Mouse (Mus musculus) neural tube, embryonic 14.5 days (tissue): ENCODE data around the gene Fndc11. TPM values are rescaled to one million over a fixed set of nuclear protein-coding genes. Genes with fewer than 3 reads are reported as not detected.

ENCODE experiments used
- ATAC-seq: fragments of 200-750 bp; cut with Nextera tagmentation; 2 replicates; pipeline ENCODE4 v1.8.0; 2017; ENCODE audit warnings: low read depth, mild to moderate bottlenecking, moderate TSS enrichment, moderate library complexity
- H3K27ac ChIP-seq: fragments of 300-500 bp; sonication (generic); 2 replicates; pipeline ENCODE4 v1.5.1; 2014; ENCODE audit warnings: low read depth, mild to moderate bottlenecking, control low read depth, low read length, moderate library complexity, mixed read lengths
- H3K27me3 ChIP-seq: fragments of 300-500 bp; sonication (generic); 2 replicates; pipeline ENCODE4 v1.6.1; 2014; ENCODE audit warnings: low read length; ENCODE audit not compliant: control insufficient read depth, insufficient read depth
- H3K36me3 ChIP-seq: fragments of 300-500 bp; sonication (generic); 2 replicates; pipeline ENCODE4 v1.6.1; 2014; ENCODE audit warnings: low read length, mixed read lengths; ENCODE audit not compliant: control insufficient read depth, insufficient read depth
- H3K4me1 ChIP-seq: fragments of 300-500 bp; sonication (generic); 2 replicates; pipeline ENCODE4 v1.6.1; 2014; ENCODE audit warnings: low read length; ENCODE audit not compliant: control insufficient read depth, insufficient read depth
- H3K4me2 ChIP-seq: fragments of 300-500 bp; sonication (generic); 2 replicates; pipeline ENCODE4 v1.6.1; 2014; ENCODE audit warnings: mild to moderate bottlenecking, low read depth, low read length, control low read depth
- H3K4me3 ChIP-seq: fragments of 300-500 bp; sonication (generic); 2 replicates; pipeline ENCODE4 v1.5.1; 2014; ENCODE audit warnings: low read depth, low read length, control low read depth, mixed read lengths
- H3K9ac ChIP-seq: fragments of 300-500 bp; sonication (generic); replicated peaks from 2 replicates; pipeline ENCODE4 v1.6.1; 2014; ENCODE audit warnings: low read depth, mild to moderate bottlenecking, control low read depth, low read length, mixed read lengths
- H3K9me3 ChIP-seq: fragments of 300-500 bp; sonication (generic); 2 replicates; pipeline ENCODE4 v1.6.1; 2016; ENCODE audit warnings: low read length; ENCODE audit not compliant: control insufficient read depth
- WGBS: fragments of 180-500 bp; shearing (Covaris S2); extraction: QIAGEN DNeasy Blood & Tissue Kit; methylation state at CpG from one replicate; pipeline ENCODE4 v1.1.7; 2014; 5-methylcytosine and 5-hydroxymethylcytosine counted together
- polyA plus RNA-seq: library from polyadenylated mRNA; unstranded; fragments of >200 nt; fragmentation: Nextera tagmentation; extraction: Ambion mirVana; gene quantifications from 2 replicates; pipeline ENCODE4 v1.2.1, GENCODE M21; 2014

Gene Fndc11
- 0.23 TPM in 1 of 2 replicates, not detected in the other for polyA plus RNA-seq

DNA sequence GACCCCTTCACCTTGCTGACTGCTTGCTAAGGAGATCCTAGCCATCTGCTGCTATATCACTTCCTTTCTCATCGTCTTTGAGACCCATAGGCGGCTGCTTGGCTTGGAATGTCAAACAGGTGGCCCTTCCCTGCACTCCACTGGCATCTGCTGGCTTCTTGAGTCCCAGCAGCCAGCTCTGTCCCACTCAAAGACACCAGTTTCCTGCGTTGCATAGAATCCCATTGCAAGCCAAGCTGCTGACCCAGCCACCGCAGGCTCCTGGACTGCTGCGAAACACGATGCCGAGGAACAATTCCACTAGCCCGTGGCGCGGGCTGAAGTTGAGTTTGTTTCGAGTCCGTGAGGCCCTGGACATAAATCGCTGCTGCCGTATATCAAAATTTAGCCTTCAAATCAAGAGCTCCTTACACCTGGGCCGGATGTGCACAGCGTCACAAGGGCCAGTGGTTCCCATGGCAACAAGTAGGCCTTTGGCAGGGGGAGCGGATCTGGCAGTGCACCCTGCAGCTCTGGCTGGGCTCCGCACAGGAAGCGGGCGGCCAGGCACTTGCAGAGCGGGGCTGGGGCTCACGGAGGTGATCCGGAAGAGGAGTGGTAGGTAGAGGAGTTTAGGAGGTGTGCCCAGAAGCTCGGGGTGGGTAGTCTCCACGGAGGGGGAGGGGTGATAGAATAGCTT is at the start of gene Fndc11:
Fndc11 (plus strand) TSS at position 476 of the 679 bp plus-strand sequence.
- 3% methylated on average over 25 of the region's 25 CpGs for WGBS
- Histone ChIP-seq H3K9ac (0 out of 2 replicates have a peak within 1 kb of the TSS, but pooled peaks have one; percentile 7), H3K27ac (0 out of 2 replicates have a peak within 1 kb of the TSS, but pooled peaks have one; percentile 24), H3K27me3 (no peaks in the 10 kb centered on the region), H3K36me3 (no peaks in the 10 kb centered on the region), H3K4me3 (no peak within 1 kb of the TSS; the same call in 1 of the 2 replicates), H3K4me2 (peak within 1 kb of the TSS; percentile 42), H3K9me3 (no peaks in the 10 kb centered on the region), H3K4me1 (peaks cover 2% of the 10 kb centered on the region; the same call in 1 of the 2 replicates)
- ATAC-seq = peak; percentile 87

DNA sequence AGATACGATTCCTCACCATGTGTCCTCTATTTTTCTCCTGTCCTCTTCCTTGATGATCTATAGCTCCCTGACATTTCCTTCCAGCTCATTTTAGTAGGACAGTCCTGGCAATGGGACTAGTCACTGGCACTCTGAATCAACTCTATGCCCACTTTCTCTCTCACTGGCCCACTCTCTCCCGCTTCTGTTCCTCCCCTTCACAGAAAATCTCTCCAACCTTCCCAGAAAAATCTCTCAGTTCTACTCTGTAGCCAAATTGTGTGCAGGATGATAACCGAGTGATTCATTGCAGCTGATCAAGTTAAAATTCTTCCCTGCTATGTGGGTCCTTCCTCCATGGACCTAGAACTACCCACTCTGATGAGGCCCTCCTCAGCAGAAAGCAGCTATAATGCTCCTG is 45.2 kb upstream of the Fndc11 start:
- Histone ChIP-seq H3K9me3 (no peaks in the 10 kb centered on the region), H3K9ac (no peak overlapping the region), H3K27ac (no peak overlapping the region), H3K4me3 (no peak overlapping the region), H3K4me2 (no peak overlapping the region), H3K27me3 (no peaks in the 10 kb centered on the region), H3K36me3 (no peaks in the 10 kb centered on the region), H3K4me1 (no peaks in the 10 kb centered on the region)
- ATAC-seq = no peak
- WGBS = 87% methylated on average over 3 of the region's 3 CpGs

DNA sequence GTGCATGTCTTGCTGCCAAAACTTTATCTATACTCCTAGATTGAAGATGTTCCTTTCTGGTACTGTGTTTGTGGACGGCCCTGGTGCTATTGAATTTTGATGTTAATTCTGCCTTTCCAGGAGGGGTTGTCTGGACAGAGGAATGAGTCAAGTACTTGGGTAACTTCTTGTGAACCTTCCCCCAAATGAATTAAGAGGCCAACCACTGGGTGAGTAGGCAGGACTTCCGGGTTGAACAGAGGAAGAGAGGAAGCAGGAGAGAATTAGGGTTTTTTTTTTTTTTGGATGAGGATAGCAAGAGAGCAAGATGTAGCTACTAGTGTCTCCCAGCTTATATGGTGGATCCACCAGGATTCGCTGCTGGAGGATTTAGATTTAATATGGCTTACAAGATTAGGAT is 41.8 kb upstream of the Fndc11 start:
- H3K36me3 ChIP-seq = no peaks in the 10 kb centered on the region
- H3K9ac ChIP-seq = no peak overlapping the region
- no peak overlapping the region for H3K4me2 ChIP-seq
- ATAC-seq = no peak
- no peak overlapping the region for H3K4me3 ChIP-seq
- WGBS = 87% methylated on average over 3 of the region's 3 CpGs
- H3K27ac ChIP-seq = no peak overlapping the region
- no peaks in the 10 kb centered on the region for H3K4me1 ChIP-seq
- no peaks in the 10 kb centered on the region for H3K27me3 ChIP-seq
- H3K9me3 ChIP-seq = no peaks in the 10 kb centered on the region

DNA sequence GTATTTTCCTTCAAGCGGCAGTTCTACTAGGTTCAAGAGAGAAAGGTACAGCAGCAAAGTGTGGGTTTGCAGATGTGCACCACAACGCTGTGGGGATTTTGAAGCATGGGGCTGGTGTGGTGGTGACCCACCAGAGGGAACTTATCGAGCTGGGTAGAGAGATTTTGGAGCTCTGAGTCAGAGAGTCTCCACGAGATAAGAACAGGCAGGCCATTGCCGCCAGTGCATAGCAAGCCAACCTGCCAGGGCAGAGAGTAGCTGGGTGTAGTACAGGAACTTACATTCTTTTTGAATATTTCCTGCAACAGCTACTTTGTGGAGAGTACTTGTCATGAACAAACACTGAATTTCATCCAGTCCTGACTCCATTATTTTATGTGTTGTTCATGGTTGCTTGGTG is 41.3 kb upstream of the Fndc11 start:
- no peak overlapping the region for H3K27ac ChIP-seq
- H3K4me2 ChIP-seq = no peak overlapping the region
- H3K27me3 ChIP-seq = no peaks in the 10 kb centered on the region
- H3K9ac ChIP-seq = no peak overlapping the region
- no peaks in the 10 kb centered on the region for H3K9me3 ChIP-seq
- no peak for ATAC-seq
- 94% methylated on average over 5 of the region's 5 CpGs for WGBS
- no peaks in the 10 kb centered on the region for H3K36me3 ChIP-seq
- no peaks in the 10 kb centered on the region for H3K4me1 ChIP-seq
- no peak overlapping the region for H3K4me3 ChIP-seq

DNA sequence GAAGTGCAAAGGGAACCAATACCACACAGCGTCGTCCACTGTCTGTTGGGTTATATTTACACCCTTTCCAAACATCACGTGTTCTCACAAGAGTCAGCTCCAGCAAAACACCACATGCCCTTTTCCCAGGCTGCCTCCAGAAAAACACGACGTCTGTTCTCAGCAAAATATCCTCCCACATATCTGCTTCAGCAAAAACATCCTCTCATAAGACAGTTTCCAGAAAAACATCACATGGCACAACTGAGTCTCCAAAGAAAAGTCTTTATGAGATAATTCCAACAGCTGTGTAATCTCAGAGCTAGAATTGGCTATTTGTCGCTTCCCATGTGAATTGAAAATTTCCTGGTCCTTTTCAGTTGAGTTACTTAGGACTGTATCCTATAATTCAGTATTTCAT is 38.9 kb upstream of the Fndc11 start:
- Histone ChIP-seq H3K27ac (no peak overlapping the region), H3K36me3 (no peaks in the 10 kb centered on the region), H3K4me1 (no peaks in the 10 kb centered on the region), H3K4me2 (no peak overlapping the region), H3K9me3 (no peaks in the 10 kb centered on the region), H3K9ac (no peak overlapping the region), H3K27me3 (no peaks in the 10 kb centered on the region), H3K4me3 (no peak overlapping the region)
- ATAC-seq = no peak
- WGBS = 83% methylated on average over 6 of the region's 6 CpGs

DNA sequence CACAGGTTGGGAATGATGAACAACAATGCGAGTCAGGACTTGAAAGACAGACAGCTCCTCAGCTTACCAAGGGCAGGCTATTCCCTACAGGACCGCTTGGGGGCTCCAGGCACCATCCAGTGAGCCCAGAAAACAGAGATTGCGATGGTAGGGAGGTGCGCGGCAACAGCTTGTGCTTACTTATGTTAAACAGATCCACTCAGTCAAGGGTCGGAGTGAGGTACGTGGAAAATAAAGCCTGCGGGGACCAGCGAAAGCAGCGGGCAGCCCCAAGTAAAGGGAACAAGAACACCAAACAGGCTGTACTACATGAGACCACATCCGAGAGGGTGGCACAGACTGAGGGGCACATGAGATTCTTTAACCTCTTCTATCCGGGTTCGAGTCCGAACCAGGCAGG is 33.2 kb upstream of the Fndc11 start:
- Histone ChIP-seq H3K27ac (peak overlapping the region; percentile 93), H3K9ac (peak overlapping the region; percentile 93), H3K4me2 (peak overlapping the region; percentile 74), H3K36me3 (0 out of 2 replicates have a peak, but pooled peaks cover 6% of the 10 kb centered on the region), H3K27me3 (no peaks in the 10 kb centered on the region), H3K4me3 (peak overlapping the region; percentile 57), H3K9me3 (no peaks in the 10 kb centered on the region), H3K4me1 (peaks cover 4% of the 10 kb centered on the region; the same call in 1 of the 2 replicates)
- ATAC-seq = peak; percentile 86
- WGBS = under 1% methylated on average over 14 of the region's 14 CpGs

DNA sequence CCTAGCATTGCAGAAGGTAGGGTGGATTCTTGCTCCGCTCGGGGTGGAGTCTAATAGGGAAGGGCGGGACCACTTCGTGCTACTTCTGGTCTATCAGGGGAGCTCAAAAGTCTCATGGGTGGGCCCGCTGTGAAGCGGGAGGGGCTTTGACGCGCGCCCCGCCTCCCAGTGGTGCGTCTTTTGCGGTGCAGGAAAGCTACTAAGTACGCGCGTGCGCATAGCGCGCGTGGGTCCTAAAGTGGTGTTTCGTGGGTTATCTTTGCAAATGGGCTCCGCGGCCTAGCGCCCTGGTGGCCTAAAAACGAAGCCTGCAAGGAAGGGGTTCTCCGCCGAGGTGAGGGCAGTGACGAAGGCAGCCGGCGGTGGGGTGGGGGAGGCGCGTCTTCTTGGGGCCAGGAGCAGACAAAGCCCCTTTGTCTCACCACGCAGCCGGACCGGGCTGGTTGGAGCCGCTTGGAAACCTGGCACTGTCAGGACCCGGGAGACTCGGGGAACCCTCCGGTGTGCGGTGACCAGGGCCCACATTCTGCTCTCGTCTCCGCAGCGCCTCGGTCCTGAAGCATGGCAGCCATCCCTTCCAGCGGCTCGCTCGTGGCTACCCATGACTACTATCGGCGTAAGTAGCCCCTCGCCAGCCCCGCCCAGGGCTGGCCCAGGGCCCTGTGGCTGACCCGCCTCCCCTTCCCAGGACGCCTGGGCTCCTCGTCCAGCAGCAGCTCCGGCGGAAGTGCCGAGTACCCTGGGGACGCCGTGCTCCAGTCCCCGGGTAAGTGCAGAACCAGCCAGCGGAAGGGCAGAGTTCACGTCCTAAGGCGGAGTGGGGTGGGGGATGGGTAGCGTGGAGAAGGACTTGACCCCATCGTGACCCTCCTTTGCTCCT is 32.5 kb upstream of the Fndc11 start, which contains the start of gene Ppdpf:
Ppdpf (plus strand) TSS at position 127 of the 880 bp plus-strand sequence.
- Histone ChIP-seq H3K4me1 (peaks cover 4% of the 10 kb centered on the region; the same call in 1 of the 2 replicates), H3K27me3 (no peaks in the 10 kb centered on the region), H3K4me2 (peak within 1 kb of the TSS; percentile 74), H3K4me3 (peak within 1 kb of the TSS; percentile 57), H3K36me3 (0 out of 2 replicates have a peak, but pooled peaks cover 6% of the 10 kb centered on the region), H3K9ac (peak within 1 kb of the TSS; percentile 93), H3K27ac (peak within 1 kb of the TSS; percentile 93), H3K9me3 (no peaks in the 10 kb centered on the region)
- under 1% methylated on average over 62 of the region's 64 CpGs for WGBS
- ATAC-seq = peak; percentile 88

DNA sequence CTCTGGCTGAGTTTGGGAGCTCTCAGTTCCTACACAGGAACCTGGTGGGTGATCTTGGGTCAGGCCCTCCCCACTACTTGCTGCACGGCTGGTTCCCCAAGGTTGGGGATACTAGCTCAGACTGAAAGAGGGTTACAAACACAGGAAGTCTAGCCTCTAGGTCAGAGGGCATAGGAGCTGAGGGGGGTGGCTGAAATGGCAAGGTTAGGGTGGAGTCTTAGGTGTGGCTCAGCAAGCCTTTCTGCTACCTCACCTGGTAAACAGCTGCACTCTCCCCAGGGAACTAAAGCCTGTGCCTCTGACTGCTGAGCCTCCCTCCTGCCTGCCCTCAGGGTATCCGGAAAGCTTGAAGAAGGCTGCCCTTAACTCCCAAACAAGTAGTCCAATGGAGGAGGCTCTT is 31.1 kb upstream of the Fndc11 start:
- peaks cover 4% of the 10 kb centered on the region; the same call in 1 of the 2 replicates for H3K4me1 ChIP-seq
- 71% methylated on average over 2 of the region's 2 CpGs for WGBS
- no peak for ATAC-seq
- H3K27ac ChIP-seq = no peak overlapping the region
- H3K4me3 ChIP-seq = peak overlapping the region; percentile 57; the same call in 1 of the 2 replicates
- no peaks in the 10 kb centered on the region for H3K9me3 ChIP-seq
- H3K4me2 ChIP-seq = peak overlapping the region; percentile 74
- 0 out of 2 replicates have a peak overlapping the region, but pooled peaks have one; percentile 4 for H3K9ac ChIP-seq
- H3K36me3 ChIP-seq = 0 out of 2 replicates have a peak, but pooled peaks cover 6% of the 10 kb centered on the region
- H3K27me3 ChIP-seq = no peaks in the 10 kb centered on the region
